Comparison of ENCODE assay signal across 8 mouse cellular contexts in the genomic region with DNA sequence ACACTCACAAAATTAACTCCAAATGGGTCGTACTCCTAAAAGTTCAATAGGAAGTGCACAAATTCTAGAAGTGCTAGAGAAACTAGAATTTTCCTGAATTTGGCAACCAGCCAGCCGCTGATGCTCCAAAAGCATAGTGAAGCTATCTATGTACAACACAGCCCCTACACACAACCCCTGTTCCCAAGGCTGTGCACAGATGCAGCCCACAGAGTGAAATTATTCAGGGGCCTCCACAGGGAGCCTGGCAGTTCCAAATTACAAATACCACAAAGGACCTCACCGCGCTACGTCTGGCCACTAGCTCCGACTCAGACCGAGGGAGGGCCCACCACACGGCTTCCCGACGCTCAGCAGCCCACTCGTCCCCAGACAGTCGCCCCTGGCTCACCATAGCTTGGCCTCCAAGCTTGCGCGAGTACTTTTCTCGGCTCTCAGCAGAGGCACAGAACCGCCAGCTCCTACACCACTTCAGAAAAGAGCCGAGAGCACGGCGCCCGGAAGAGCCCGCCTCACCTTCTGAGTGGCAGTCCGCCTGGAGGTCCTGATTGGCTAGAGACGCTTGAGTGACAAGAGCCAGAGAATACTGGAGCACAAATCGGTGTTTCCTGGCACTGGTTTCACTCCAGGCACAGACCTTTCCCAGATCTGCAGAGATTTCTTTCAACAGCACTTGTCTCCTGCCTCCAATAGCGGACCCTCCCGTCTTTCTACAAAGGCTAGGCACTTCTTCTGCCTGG. TPM values are rescaled to one million over a fixed set of nuclear protein-coding genes. Genes with fewer than 3 reads are reported as not detected.
DNase-seq lines count a peak whose midpoint lies in the region; ATAC-seq and TF ChIP-seq lines count a peak whose summit lies in the region.

No protein-coding gene starts in this region.

- H3K27ac ChIP-seq in forebrain, embryonic 14.5 days (ENCODE audit: low read depth, low read length): peak overlapping the region; percentile 97
- peak overlapping the region; percentile 41; the same call in 1 of the 2 replicates for H3K27ac ChIP-seq in liver, embryonic 15.5 days (replicated peaks)
- peak overlapping the region; percentile 92 for H3K27ac ChIP-seq in neural tube, embryonic 11.5 days (ENCODE audit: low read depth, low read length)
- peak overlapping the region; percentile 96 for H3K27ac ChIP-seq in stomach, embryonic 16.5 days (ENCODE audit: low read length)

- no peak for TF ChIP-seq CTCF in E14TG2a.4 (conservative IDR thresholded peaks at IDR 0.05; ENCODE audit: low read length)

- WGBS in forebrain, embryonic 14.5 days: 2% methylated on average over 26 of the region's 26 CpGs
- WGBS in liver, embryonic 15.5 days (ENCODE audit: insufficient replicate concordance): 1% methylated on average over 26 of the region's 26 CpGs
- 2% methylated on average over 26 of the region's 26 CpGs for WGBS in neural tube, embryonic 11.5 days
- 1% methylated on average over 26 of the region's 26 CpGs for whole genome bisulfite sequencing in stomach, embryonic 16.5 days

- H3K4me2 ChIP-seq in forebrain, embryonic 14.5 days (ENCODE audit: low read length): peak overlapping the region; percentile 64
- peak overlapping the region; percentile 69 for H3K4me2 ChIP-seq in liver, embryonic 15.5 days
- peak overlapping the region; percentile 53 for H3K4me2 ChIP-seq in neural tube, embryonic 11.5 days (ENCODE audit: low read depth)
- peak overlapping the region; percentile 80 for H3K4me2 ChIP-seq in stomach, embryonic 16.5 days (ENCODE audit: low read depth, low read length)

- peaks cover 21% of the 10 kb centered on the region for H3K36me3 ChIP-seq in E14TG2a.4 (ENCODE audit: insufficient read depth, low read length)
- 0 out of 2 replicates have a peak, but pooled peaks cover 2% of the 10 kb centered on the region for H3K36me3 ChIP-seq in forebrain, embryonic 14.5 days (ENCODE audit: control insufficient read depth, insufficient read depth, low read length)
- no peaks in the 10 kb centered on the region for H3K36me3 ChIP-seq in liver, embryonic 15.5 days (replicated peaks)
- H3K36me3 ChIP-seq in neural tube, embryonic 11.5 days (ENCODE audit: control insufficient read depth, insufficient read depth, low read length): peaks cover 3% of the 10 kb centered on the region
- no peaks in the 10 kb centered on the region; the same call in 1 of the 2 replicates for H3K36me3 ChIP-seq in stomach, embryonic 16.5 days (ENCODE audit: control insufficient read depth, insufficient read depth, low read length)

- peak; percentile 99 for ATAC-seq in forebrain, embryonic 14.5 days
- peak; percentile 83 for ATAC-seq in liver, embryonic 15.5 days (ENCODE audit: insufficient read depth)
- peak; percentile 97 for ATAC-seq in neural tube, embryonic 11.5 days (ENCODE audit: insufficient read depth, low FRiP score, low TSS enrichment)
- ATAC-seq in stomach, embryonic 16.5 days (ENCODE audit: insufficient read depth, low FRiP score): peak; percentile 95

- no peaks in the 10 kb centered on the region for H3K27me3 ChIP-seq in E14TG2a.4 (ENCODE audit: insufficient read depth, low read length)
- no peaks in the 10 kb centered on the region for H3K27me3 ChIP-seq in forebrain, embryonic 14.5 days (replicated peaks; ENCODE audit: control insufficient read depth, insufficient read depth, low read length)
- H3K27me3 ChIP-seq in liver, embryonic 15.5 days: no peaks in the 10 kb centered on the region
- H3K27me3 ChIP-seq in neural tube, embryonic 11.5 days (ENCODE audit: control insufficient read depth, insufficient read depth, low read length): no peaks in the 10 kb centered on the region
- no peaks in the 10 kb centered on the region for H3K27me3 ChIP-seq in stomach, embryonic 16.5 days (ENCODE audit: control insufficient read depth, insufficient read depth, low read length)

- peak overlapping the region; percentile 88 for H3K4me3 ChIP-seq in E14TG2a.4 (replicated peaks; ENCODE audit: low read length)
- H3K4me3 ChIP-seq in forebrain, embryonic 14.5 days (ENCODE audit: low read depth, low read length): peak overlapping the region; percentile 72
- H3K4me3 ChIP-seq in liver, embryonic 15.5 days (replicated peaks): peak overlapping the region; percentile 66
- peak overlapping the region; percentile 65 for H3K4me3 ChIP-seq in neural tube, embryonic 11.5 days (ENCODE audit: low read depth, low read length)
- H3K4me3 ChIP-seq in stomach, embryonic 16.5 days (replicated peaks; ENCODE audit: low read length): peak overlapping the region; percentile 96

- H3K4me1 ChIP-seq in E14TG2a.4 (replicated peaks; ENCODE audit: low read depth, low read length): peaks cover 35% of the 10 kb centered on the region
- 0 out of 2 replicates have a peak, but pooled peaks cover 2% of the 10 kb centered on the region for H3K4me1 ChIP-seq in forebrain, embryonic 14.5 days (ENCODE audit: control insufficient read depth, insufficient read depth, low read length)
- H3K4me1 ChIP-seq in liver, embryonic 15.5 days (replicated peaks): peaks cover 11% of the 10 kb centered on the region; the same call in 1 of the 2 replicates
- H3K4me1 ChIP-seq in neural tube, embryonic 11.5 days (ENCODE audit: control insufficient read depth, insufficient read depth, low read length): 0 out of 2 replicates have a peak, but pooled peaks cover 3% of the 10 kb centered on the region
- 0 out of 2 replicates have a peak, but pooled peaks cover 6% of the 10 kb centered on the region for H3K4me1 ChIP-seq in stomach, embryonic 16.5 days (ENCODE audit: control insufficient read depth, insufficient read depth, low read length)

- peaks cover 23% of the 10 kb centered on the region for H3K9me3 ChIP-seq in E14TG2a.4 (ENCODE audit: low read length)
- H3K9me3 ChIP-seq in forebrain, embryonic 14.5 days (replicated peaks; ENCODE audit: control insufficient read depth, low read length): peaks cover 23% of the 10 kb centered on the region
- H3K9me3 ChIP-seq in liver, embryonic 15.5 days (replicated peaks): no peaks in the 10 kb centered on the region
- peaks cover 6% of the 10 kb centered on the region; the same call in 1 of the 2 replicates for H3K9me3 ChIP-seq in neural tube, embryonic 11.5 days (ENCODE audit: control insufficient read depth, low read length)
- peaks cover 12% of the 10 kb centered on the region; the same call in 1 of the 2 replicates for H3K9me3 ChIP-seq in stomach, embryonic 16.5 days (replicated peaks; ENCODE audit: control insufficient read depth, low read length)

- DNase-seq in c-Kit-positive CD71-positive TER-119-positive erythroid progenitor cells, embryonic 14.5 days (ENCODE audit: low spot score): peak; percentile 71
- DNase-seq in forebrain, embryonic 14.5 days (ENCODE audit: low spot score): peak; percentile 98
- DNase-seq in heart, postnatal 10 days: peak; percentile 92 to 93
- peak; percentile 87 to 94 for DNase-seq in kidney, postnatal 4 days
- DNase-seq in neural tube, embryonic 11.5 days (ENCODE audit: low spot score): peak; percentile 92

- peak overlapping the region; percentile 88 for H3K9ac ChIP-seq in forebrain, embryonic 14.5 days (ENCODE audit: low read length)
- H3K9ac ChIP-seq in liver, embryonic 15.5 days: peak overlapping the region; percentile 59; the same call in 1 of the 2 replicates
- peak overlapping the region; percentile 87 for H3K9ac ChIP-seq in neural tube, embryonic 11.5 days (ENCODE audit: low read length)
- peak overlapping the region; percentile 97 for H3K9ac ChIP-seq in stomach, embryonic 16.5 days (ENCODE audit: low read length)

- intact Hi-C loops in heart, postnatal 10 days (cut with DNase I): no loop called here

RNA-seq across cellular contexts. Expression of a gene that starts 58.1 kb away (rescaled TPM):
- polyA plus RNA-seq in forebrain, embryonic 14.5 days (2014; fragmentation: Nextera tagmentation; extraction: Ambion mirVana): not detected in 2 replicates
- total RNA-seq in heart, postnatal 10 days (2021): not detected
- not detected in 2 replicates for polyA plus RNA-seq in liver, embryonic 15.5 days (2015; fragmentation: Nextera tagmentation; extraction: Ambion mirVana)
- polyA plus RNA-seq in neural tube, embryonic 11.5 days (2014; fragmentation: Nextera tagmentation; extraction: Ambion mirVana): not detected in 2 replicates
- not detected in 2 replicates for polyA plus RNA-seq in stomach, embryonic 16.5 days (2015; fragmentation: Nextera tagmentation; extraction: Ambion mirVana)

Comparison
In these comparisons a context has a peak if more than half of its experiments do, and no peak if none do; other contexts are left out.
1. Peak in every context shown above with its lines: DNase-seq, ATAC-seq, H3K4me3 ChIP-seq and H3K27ac ChIP-seq.
2. H3K27ac ChIP-seq: peak in every context shown above with its lines; median percentile 97 in forebrain, embryonic 14.5 days; 96 in stomach, embryonic 16.5 days; 92 in neural tube, embryonic 11.5 days; 41 in liver, embryonic 15.5 days.